Mouse (Mus musculus) lung, adult 18-20 months (tissue): ENCODE results near the gene Adcy1.

ENCODE experiments used
- DNase-seq, 2 experiments: peaks; one replicate each; pipeline ENCODE4 v3.0.0; 2022; ENCODE audit warnings: mixed read lengths in 2 of 2

Gene Adcy1

GRCm38 (mm10) chr11:7063001-7063584, at the start of gene Adcy1:
Adcy1 (plus strand) TSS chr11:7063489.
- no peak for DNase-seq

GRCm38 (mm10) chr11:7016907-7017306, 46.4 kb upstream of the Adcy1 start:
- DNase-seq = no peak

GRCm38 (mm10) chr11:7018078-7018477, 45.2 kb upstream of the Adcy1 start:
- DNase-seq = no peak

GRCm38 (mm10) chr11:7019006-7019525, 44.2 kb upstream of the Adcy1 start:
- no peak for DNase-seq

GRCm38 (mm10) chr11:7033063-7033462, 30.2 kb upstream of the Adcy1 start:
- no peak for DNase-seq

GRCm38 (mm10) chr11:7039722-7040121, 23.6 kb upstream of the Adcy1 start:
- no peak for DNase-seq

GRCm38 (mm10) chr11:7040801-7041200, 22.5 kb upstream of the Adcy1 start:
- DNase-seq = no peak

GRCm38 (mm10) chr11:7047176-7047575, 16.1 kb upstream of the Adcy1 start:
- no peak for DNase-seq

- no peak for DNase-seq
Measured at GRCm38 (mm10) chr11:7047584-7047983, 15.7 kb upstream of the Adcy1 start.

- no peak for DNase-seq
Measured at GRCm38 (mm10) chr11:7053710-7054109, 9.6 kb upstream of the Adcy1 start.

GRCm38 (mm10) chr11:7054662-7055265, 8.5 kb upstream of the Adcy1 start:
- no peak for DNase-seq

- no peak for DNase-seq
Measured at GRCm38 (mm10) chr11:7055455-7056017, 7.8 kb upstream of the Adcy1 start.

GRCm38 (mm10) chr11:7056121-7056520, 7.2 kb upstream of the Adcy1 start:
- DNase-seq = no peak

GRCm38 (mm10) chr11:7057781-7058180, 5.5 kb upstream of the Adcy1 start:
- DNase-seq = no peak

GRCm38 (mm10) chr11:7061961-7062360, 1.3 kb upstream of the Adcy1 start:
- no peak for DNase-seq

GRCm38 (mm10) chr11:7062566-7062965, 723 bp upstream of the Adcy1 start:
- no peak for DNase-seq

- no peak for DNase-seq
Measured at GRCm38 (mm10) chr11:7063681-7064267, 485 bp downstream of the Adcy1 start.

GRCm38 (mm10) chr11:7064484-7065185, 1.3 kb downstream of the Adcy1 start:
- DNase-seq = no peak

- DNase-seq = no peak
Measured at GRCm38 (mm10) chr11:7065388-7065787, 2.1 kb downstream of the Adcy1 start.

- DNase-seq = no peak
Measured at GRCm38 (mm10) chr11:7065876-7066275, 2.6 kb downstream of the Adcy1 start.

GRCm38 (mm10) chr11:7067263-7067662, 4.0 kb downstream of the Adcy1 start:
- no peak for DNase-seq

GRCm38 (mm10) chr11:7068479-7069235, 5.4 kb downstream of the Adcy1 start:
- no peak for DNase-seq

GRCm38 (mm10) chr11:7069762-7070161, 6.5 kb downstream of the Adcy1 start:
- DNase-seq = no peak
